Mouse (Mus musculus): ENCODE data around the gene Aasdh.
A peak's percentile ranks its signal among the peaks of the same experiment; 100 is the strongest.
"Not testable (repeated sequence)": the region's sequence is repeated elsewhere in the genome, so short reads cannot be mapped to it uniquely, and the experiment has no call there.

The Aasdh gene

GRCm38 (mm10) chr5:76905405-76906154, at the start of gene Aasdh:
TSS of gene Aasdh (minus strand) at chr5:76905514.
- peak; percentile 92 for DNase-seq

GRCm38 (mm10) chr5:76954271-76954900, 49.1 kb upstream of the Aasdh start:
- no peak for DNase-seq

- DNase-seq = no peak
Measured at GRCm38 (mm10) chr5:76953794-76954193, 48.5 kb upstream of the Aasdh start.

- DNase-seq = no peak
Measured at GRCm38 (mm10) chr5:76952112-76953040, 47.1 kb upstream of the Aasdh start.

GRCm38 (mm10) chr5:76951106-76952027, 46.1 kb upstream of the Aasdh start, which contains the start of the genes Paics and Ppat:
TSS of gene Paics (plus strand) at chr5:76951307.
TSS of gene Ppat (minus strand) at chr5:76951578.
- DNase-seq = peak; percentile 97

- no peak for DNase-seq
Measured at GRCm38 (mm10) chr5:76950343-76951105, 45.2 kb upstream of the Aasdh start.

- DNase-seq = no peak
Measured at GRCm38 (mm10) chr5:76947758-76948157, 42.4 kb upstream of the Aasdh start.

- DNase-seq = no peak
Measured at GRCm38 (mm10) chr5:76947142-76947541, 41.8 kb upstream of the Aasdh start.

GRCm38 (mm10) chr5:76945678-76946033, 40.3 kb upstream of the Aasdh start:
- DNase-seq = no peak

GRCm38 (mm10) chr5:76944965-76945677, 39.8 kb upstream of the Aasdh start:
- DNase-seq = no peak

GRCm38 (mm10) chr5:76942505-76942904, 37.2 kb upstream of the Aasdh start:
- no peak for DNase-seq

- DNase-seq = no peak
Measured at GRCm38 (mm10) chr5:76941975-76942374, 36.7 kb upstream of the Aasdh start.

- DNase-seq = no peak
Measured at GRCm38 (mm10) chr5:76939717-76940116, 34.4 kb upstream of the Aasdh start.

GRCm38 (mm10) chr5:76929180-76929877, 24.0 kb upstream of the Aasdh start:
- DNase-seq = no peak

GRCm38 (mm10) chr5:76928124-76928832, 23.0 kb upstream of the Aasdh start:
- DNase-seq = peak; percentile 51

- no peak for DNase-seq
Measured at GRCm38 (mm10) chr5:76924296-76924695, 19.0 kb upstream of the Aasdh start.

- DNase-seq = peak; percentile 35
Measured at GRCm38 (mm10) chr5:76923428-76923827, 18.1 kb upstream of the Aasdh start.

GRCm38 (mm10) chr5:76922833-76923232, 17.5 kb upstream of the Aasdh start:
- DNase-seq = no peak

- DNase-seq = not testable (repeated sequence)
Measured at GRCm38 (mm10) chr5:76912522-76912921, 7.2 kb upstream of the Aasdh start.
